Mouse (Mus musculus) embryo, embryonic 10.5 days (tissue): ENCODE measurements around the gene Ahr.
A peak's percentile ranks its signal among the peaks of the same experiment; 100 is the strongest.

ENCODE experiments used
- DNase-seq: peaks from one replicate; pipeline ENCODE4 v3.0.0-alpha.2; 2015; ENCODE audit warnings: low spot score

The Ahr gene

GRCm38 (mm10) chr12:35501476-35501875, 33.4 kb downstream of the Ahr start:
- DNase-seq = peak; percentile 57

- peak; percentile 23 for DNase-seq
These were observed 39.6 kb downstream of the Ahr start for GRCm38 (mm10) chr12:35495195-35495594.

GRCm38 (mm10) chr12:35480764-35481163, 54.1 kb downstream of the Ahr start:
- DNase-seq = no peak

GRCm38 (mm10) chr12:35478906-35479305, 55.9 kb downstream of the Ahr start:
- DNase-seq = no peak

- no peak for DNase-seq
These were observed 71.4 kb downstream of the Ahr start for GRCm38 (mm10) chr12:35463457-35463856.

- DNase-seq = no peak
These were observed 72.2 kb downstream of the Ahr start for GRCm38 (mm10) chr12:35462667-35463066.

- DNase-seq = no peak
These were observed 75.2 kb downstream of the Ahr start for GRCm38 (mm10) chr12:35459662-35460061.
